Mouse (Mus musculus) left cerebral cortex, postnatal 36 days (tissue): Measurements from ENCODE around the gene Faf1. TPM values are rescaled to one million over a fixed set of nuclear protein-coding genes. Genes with fewer than 3 reads are reported as not detected.

Experiments used
- DNase-seq, 2 experiments: peaks; one replicate each; pipeline ENCODE4 v3.0.0; 2021 to 2022; ENCODE audit warnings: low spot score in 2 of 2, mixed read lengths in 1 of 2
- intact Hi-C: fragments of 180-260 bp; cut with DNase I; formaldehyde crosslinking; loops from one replicate; pipeline ENCODE4 v1.15.1; 2025
- total RNA-seq, 2 experiments: library from RNA; stranded (reverse); gene quantifications; 2 replicates each; pipeline ENCODE4 v1.2.3; 2021

The Faf1 gene
- total RNA-seq, 2 experiments from 2014 or later = 23.1 to 23.7 TPM

- intact Hi-C loops = no loop called here
Observed at GRCm38 (mm10) chr4:109868897-109869484, 192.6 kb downstream of the Faf1 start.

DNA sequence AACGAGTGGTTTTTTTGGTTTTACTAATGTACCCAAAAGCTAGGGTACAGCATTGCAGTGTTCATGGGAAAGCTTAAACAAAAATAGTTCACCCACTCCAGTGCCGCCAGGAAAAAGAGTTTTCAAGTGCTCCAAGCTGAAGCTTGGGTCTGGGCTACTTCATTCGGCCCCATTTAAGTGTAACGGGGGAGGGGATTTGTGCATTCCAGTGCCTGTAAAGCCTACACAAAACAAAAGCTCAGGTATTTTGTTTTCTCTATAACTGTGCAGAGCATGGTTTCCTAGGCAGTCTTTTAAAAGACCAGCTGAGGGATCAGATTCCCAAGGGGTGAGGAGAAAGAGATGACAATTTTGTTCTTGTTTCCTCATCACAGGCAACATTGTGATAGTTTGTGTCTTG is 207.9 kb downstream of the Faf1 start:
- intact Hi-C loops = no loop called here
- no peak for DNase-seq

More at GRCm38 (mm10) chr4:109868897-109869484, 192.6 kb downstream of the Faf1 start:
- no peak for DNase-seq

DNA sequence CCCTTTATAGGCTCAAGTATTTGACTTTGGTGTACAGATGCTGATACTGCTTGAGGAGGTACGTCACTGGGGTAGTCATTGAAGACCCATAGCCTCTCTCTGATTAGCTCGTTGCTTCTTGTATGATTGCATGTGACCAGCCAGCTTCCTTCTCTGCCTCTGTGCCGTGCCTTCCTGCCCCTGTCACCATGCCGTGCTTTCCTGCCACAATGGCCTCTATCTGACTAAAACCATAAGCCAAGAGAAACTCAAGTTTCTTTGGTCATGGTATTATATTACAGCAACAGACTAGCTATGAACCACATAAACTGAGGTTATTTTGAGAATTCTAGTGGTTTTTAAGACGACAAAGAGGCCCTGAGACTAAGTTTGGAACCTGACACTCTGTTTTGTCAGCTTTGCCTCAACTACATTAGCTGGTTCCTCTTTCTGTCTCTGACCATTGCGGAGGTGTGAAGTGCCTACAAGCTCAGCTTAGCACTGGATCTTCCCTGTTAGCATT is 211.5 kb downstream of the Faf1 start:
- intact Hi-C loops = no loop called here
- DNase-seq = no peak

DNA sequence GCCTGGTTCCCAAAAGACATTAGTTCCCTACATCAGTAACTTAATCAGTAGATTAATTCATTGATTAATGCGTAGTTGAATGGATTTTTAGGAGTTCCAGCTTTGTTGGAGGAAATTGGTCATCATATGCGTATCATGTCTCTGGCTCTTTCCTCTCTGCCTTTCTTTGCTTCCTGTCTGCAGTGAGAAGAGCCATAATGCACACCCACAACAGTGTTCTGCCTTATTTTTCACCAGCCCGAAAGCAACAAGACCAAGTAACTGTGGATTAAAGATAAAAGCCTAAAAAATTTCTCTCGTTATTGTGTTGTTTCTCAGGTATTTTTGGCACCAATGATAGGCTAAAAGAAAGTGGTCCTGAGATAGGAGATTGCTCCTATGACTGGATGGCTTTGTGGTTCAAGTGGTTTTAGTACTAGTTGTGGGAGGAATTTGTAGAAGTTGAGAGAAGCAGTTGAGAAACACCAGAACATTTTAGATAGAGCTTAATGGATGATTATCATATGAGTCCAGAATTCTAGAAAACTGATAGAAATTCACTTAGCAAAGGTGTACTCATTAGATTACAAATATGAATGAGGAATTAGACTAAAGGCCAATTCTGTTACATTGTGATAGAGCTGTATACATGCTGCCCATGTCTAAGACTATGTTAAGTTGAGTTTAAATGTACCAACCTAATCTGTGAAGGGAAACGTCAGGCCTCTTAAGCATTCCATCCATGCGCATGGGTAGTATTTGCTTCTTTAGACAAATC is 221.6 kb downstream of the Faf1 start:
- intact Hi-C loops = no loop called here
- no peak for DNase-seq

DNA sequence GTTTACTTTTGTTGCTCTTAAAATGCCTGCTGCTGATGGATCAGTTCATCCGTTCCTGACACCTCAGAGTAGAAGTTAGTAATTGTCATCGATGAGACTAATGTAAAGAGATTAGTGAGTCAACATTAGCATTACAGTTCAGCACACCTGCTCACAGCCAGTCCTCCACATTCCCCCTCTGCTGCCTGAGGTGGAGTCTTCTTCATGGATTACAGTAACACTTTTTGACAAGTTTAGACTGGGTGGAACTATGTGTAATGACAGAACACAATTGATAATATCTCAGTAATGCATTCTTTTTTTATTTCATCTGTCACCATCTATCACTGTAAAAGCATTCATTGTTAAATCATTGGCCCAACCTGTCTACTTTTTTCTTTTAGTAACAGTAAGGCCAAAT is 224.7 kb downstream of the Faf1 start:
- no peak for DNase-seq
- intact Hi-C loops = no loop called here

DNA sequence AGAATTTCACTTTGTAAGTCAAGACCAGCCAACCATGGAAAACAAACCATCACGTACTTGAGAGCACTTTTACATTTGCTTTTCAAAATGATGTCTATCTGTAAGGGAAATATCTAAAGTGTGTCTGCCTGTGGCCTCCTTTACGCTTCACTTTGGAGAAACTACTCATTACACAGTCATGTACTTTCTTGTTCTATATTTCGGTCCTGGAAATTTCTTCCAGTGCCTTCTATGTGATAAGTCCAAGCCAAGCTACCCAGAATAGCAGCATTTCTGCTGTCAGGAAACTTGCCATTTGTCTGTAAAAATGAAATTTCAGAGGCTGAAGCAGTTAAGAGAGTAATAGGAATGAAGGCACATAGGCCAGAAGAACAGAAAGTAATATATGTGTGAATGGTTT is 228.1 kb downstream of the Faf1 start:
- intact Hi-C loops = no loop called here
- no peak for DNase-seq

DNA sequence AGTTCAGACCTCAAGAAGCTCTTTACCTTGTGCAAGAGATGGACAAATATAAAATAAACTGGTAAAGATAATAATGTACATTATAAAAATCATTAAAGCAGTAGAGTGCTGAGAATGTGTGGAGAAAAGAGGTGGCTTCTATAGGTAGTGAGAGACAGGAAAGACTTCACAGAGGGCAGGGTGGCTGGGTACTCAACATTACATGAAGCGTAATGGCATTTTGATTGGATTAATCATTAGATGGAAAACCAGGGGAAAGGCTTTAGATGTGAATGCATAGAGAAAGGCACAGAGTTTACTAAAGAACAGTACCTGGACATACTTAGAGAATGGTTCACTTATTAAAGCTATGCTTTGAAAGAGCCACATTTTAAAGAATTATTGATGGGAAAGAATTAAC is 252.7 kb downstream of the Faf1 start:
- intact Hi-C loops = no loop called here
- no peak for DNase-seq

DNA sequence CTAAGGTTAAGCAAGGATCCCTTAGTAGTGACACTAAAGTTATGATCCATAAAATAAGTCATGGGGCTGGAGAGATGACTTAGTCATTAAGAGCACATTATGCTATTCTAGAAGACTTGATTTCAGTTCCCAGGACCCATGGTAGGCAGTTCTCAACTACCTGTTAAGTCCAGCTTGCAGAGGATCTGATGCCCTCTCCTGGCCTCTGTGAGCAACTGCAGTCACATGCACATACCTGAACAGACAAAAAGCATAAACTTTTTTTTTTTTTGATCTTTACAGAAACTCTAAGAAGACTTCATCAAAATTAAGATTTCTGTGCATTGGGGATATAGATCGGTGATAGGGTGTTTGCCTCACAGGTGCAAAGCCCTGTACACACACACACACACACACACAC is 254.1 kb downstream of the Faf1 start:
- intact Hi-C loops = no loop called here
- DNase-seq = no peak

DNA sequence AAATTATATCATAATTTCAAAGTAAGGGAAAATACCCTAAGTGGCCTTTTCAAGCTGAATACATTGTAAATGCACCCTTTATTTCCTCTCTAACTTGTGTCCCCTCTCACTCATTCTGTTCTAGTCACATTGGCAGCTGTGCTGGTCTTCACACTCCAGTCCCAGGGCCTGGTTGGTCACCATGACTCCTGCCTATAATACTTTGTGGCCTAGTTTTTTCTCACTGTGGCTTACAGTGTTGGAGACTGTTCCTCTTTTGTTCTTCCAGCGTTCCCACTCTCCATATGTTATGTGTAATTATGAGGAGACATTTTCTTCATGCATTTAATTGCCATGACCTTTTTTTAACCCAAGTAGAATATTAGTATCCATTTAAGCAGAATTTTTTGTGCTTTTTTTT is 254.5 kb downstream of the Faf1 start:
- DNase-seq = no peak
- intact Hi-C loops = no loop called here

DNA sequence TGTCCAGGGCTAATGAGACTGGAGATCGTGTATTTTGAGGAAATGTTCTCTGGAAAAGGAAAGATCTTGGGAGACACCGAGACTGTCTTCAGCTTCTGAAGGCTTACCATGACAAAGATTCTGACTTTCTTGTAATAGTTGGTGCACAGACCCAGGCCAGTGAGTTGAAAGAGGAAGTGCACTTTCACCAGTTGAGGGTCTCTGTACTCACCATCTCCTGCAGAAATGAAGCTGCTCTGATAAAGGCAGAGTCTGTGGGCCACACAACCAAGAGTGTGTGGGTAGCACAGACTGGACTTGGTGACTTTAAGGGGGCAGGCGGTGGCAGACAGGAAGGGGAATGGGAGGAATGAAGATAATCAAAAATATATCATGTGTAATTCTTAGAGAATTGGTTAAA is 260.2 kb downstream of the Faf1 start:
- intact Hi-C loops = no loop called here
- no peak for DNase-seq

DNA sequence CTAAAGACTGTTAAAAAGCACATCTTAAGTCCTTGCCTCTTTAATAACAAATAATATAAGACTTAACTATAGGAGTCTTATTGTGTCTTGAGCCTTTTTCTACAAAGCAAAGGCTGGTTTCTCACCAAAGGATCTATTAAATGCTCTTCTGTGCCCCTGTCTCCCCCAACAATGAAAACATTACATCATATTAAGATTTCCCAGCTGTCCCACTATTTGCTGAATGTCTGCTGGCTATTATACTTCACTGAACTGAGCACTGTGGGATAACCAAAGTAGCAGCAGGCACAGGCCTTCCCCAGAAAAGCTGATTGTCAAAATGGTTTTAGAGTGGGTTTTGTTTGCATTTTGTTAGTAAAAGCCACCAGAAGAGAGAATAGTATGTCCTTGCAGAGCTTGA is 262.9 kb downstream of the Faf1 start:
- intact Hi-C loops = no loop called here

DNA sequence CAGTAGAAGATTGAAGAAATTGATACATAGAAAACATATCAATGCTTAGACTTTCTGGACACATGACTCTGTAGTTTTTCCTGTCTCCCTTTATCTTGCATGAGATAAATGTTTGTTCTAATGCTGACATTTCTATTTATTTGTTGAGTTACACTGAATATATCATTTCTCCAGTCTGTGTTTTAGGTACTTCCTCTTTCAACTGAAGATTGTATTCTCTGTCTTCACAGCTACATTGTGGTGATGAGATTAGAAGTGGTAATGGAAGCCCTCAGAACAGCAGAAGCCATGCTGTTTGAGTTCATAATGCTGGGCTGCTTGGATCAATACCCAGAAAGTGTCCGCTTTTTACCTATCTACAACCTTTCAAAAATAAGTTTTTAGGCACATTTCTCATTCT is 269.2 kb downstream of the Faf1 start:
- no peak for DNase-seq
- intact Hi-C loops = no loop called here

More for the DNA sequence above, 262.9 kb downstream of the Faf1 start:
- DNase-seq = no peak

GRCm38 (mm10) chr4:109949307-109949706 is 272.9 kb downstream of the Faf1 start:
- intact Hi-C loops = no loop called here
- DNase-seq = no peak

DNA sequence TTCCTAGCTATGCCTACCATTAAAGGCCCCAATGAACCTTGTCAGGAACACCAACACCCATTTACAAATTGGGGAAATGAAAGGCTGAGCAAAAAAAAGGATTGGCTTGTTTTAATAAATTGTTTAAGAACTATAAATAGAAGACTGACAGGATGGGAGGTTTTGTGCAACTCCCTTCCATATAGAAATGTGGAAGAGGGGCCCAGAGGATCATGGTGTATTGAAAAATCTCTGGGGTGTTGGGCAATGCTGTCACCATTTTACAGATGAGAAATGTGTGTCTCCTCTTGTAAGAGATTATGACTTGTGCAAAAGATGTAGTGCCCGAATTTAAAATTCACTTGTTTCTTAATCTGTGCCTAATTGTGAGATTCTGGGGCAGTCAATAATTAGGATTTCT is 277.1 kb downstream of the Faf1 start:
- DNase-seq = no peak
- intact Hi-C loops = no loop called here

- intact Hi-C loops = no loop called here
- DNase-seq = no peak
Observed at GRCm38 (mm10) chr4:109960201-109960935, 284.0 kb downstream of the Faf1 start.

- DNase-seq = no peak
- intact Hi-C loops = no loop called here
Observed at GRCm38 (mm10) chr4:109963570-109964279, 287.3 kb downstream of the Faf1 start.

DNA sequence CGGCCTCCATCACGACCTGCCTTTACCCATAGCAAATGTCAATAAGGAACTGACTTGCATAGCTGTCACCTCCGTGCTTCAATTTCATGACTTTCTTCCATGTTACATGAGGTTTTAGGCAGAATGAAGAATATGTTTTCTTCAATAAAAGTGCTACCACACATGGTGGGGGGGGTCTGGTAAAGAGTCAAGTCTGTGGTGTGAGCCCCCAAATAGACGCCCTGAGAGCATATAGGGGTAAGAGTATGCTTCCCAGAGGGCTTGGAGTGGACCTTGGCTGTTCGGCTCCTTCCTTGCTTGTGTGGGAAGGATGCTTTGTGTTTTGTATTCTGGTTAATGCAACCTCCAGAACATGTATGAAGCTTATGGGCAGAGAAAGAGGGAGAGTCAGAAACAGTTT is 293.2 kb downstream of the Faf1 start:
- no peak for DNase-seq
- intact Hi-C loops = no loop called here

DNA sequence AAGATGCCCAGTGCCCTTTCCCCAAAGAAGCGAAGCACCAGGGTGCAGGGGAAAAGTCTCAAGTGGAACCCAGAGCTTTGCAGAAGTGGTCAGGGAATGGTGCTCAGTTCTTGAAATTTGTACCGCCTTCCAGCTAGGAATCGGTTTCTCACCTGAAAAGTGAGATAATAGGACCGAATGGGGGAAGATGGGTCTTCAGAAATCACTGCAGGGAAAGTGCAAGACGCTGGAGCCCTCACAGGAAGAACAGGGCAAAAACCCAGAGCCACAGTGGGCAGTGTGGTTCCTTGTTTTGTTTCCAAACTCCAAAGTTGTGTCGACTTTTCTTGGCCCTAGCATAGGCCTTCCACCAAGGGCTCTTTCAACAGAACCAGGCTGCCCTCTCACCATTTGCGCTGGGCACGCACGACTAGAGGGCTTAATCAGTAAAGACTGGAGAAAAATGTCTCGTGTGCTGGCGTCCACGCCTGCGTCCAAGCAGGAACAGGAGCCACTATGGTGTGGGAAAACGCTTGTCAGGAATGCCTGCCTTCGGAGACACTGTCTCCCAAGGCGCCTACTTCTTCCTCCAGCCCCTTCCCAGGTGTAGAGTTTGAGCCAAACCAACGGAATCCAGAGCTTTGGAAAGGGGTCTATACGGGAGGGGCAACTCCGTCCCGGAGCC is 297.7 kb downstream of the Faf1 start:
- intact Hi-C loops = no loop called here
- DNase-seq = no peak

DNA sequence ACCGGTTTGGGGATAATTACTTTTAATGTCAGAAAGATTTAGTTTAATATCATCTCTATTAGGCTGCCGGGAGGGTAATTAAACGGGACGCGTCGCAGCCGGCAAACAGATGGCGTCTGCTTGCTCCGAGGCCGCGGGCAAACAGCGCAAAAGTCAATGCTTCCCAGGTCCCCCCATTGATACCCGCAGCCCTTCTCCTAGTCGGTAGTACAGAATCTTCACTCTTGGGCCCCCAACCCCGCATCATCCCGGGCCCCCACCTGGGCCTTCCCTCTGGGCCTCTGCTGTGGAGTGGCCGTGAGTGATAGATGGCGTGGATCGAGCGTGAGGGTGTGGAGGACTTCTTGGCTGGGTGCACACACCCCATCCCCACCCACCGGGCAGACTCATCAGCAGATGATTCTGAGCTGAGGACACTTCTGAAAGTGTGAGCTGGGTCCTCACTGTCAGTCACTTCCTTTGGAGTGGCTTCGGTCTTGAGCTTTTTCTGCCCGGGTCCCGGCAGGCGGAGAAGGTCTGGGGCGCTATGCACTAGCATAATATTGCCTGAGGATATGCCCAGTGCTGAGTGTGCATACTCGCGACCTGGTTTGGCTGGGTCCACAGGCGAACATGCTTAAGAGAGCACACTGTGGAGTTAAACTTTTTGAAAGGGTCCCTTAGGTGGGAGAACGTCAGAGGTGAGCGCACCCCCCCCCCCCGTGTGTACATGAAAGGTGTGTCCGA is 298.4 kb downstream of the Faf1 start:
- no peak for DNase-seq
- intact Hi-C loops = no loop called here
